Mouse (Mus musculus) lung, embryonic 15.5 days (tissue): ENCODE measurements at regions not wholly inside any gene's neighbourhood (a gene's known extent, or its start where the extent isn't known, plus 50 kb on each side); places are given as distances from the start of the nearest gene placed in this dataset.

ENCODE experiments used
- ATAC-seq: fragments of 200-750 bp; cut with Nextera tagmentation; 2 replicates; pipeline ENCODE4 v1.8.0; 2017; ENCODE audit warnings: moderate number of reproducible peaks, borderline replicate concordance; ENCODE audit not compliant: low FRiP score, low TSS enrichment; ENCODE audit errors: extremely low read depth
- H3K27ac ChIP-seq: fragments of 300-500 bp; sonication (generic); 2 replicates; pipeline ENCODE4 v1.5.1; 2015; ENCODE audit warnings: moderate library complexity, mild to moderate bottlenecking, inconsistent platforms
- H3K27me3 ChIP-seq: fragments of 300-500 bp; sonication (generic); 2 replicates; pipeline ENCODE4 v1.6.1; 2015; ENCODE audit warnings: inconsistent platforms
- H3K36me3 ChIP-seq: fragments of 300-500 bp; sonication (generic); 2 replicates; pipeline ENCODE4 v1.6.1; 2015; ENCODE audit warnings: inconsistent platforms
- H3K4me1 ChIP-seq: fragments of 300-500 bp; sonication (generic); 2 replicates; pipeline ENCODE4 v1.6.1; 2015; ENCODE audit warnings: inconsistent platforms
- H3K4me2 ChIP-seq: fragments of 300-500 bp; sonication (generic); 2 replicates; pipeline ENCODE4 v1.6.1; 2015; ENCODE audit warnings: inconsistent platforms, mild to moderate bottlenecking, moderate library complexity
- H3K4me3 ChIP-seq: fragments of 300-500 bp; sonication (generic); 2 replicates; pipeline ENCODE4 v1.5.1; 2015; ENCODE audit warnings: mild to moderate bottlenecking, inconsistent platforms
- H3K9ac ChIP-seq: fragments of 300-500 bp; sonication (generic); 2 replicates; pipeline ENCODE4 v1.6.1; 2015; ENCODE audit warnings: inconsistent platforms
- H3K9me3 ChIP-seq: fragments of 300-500 bp; sonication (generic); 2 replicates; pipeline ENCODE4 v1.6.1; 2016; ENCODE audit warnings: inconsistent platforms
- WGBS: fragments of 180-500 bp; shearing (Covaris S2); methylation state at CpG from one replicate; pipeline ENCODE4 v1.1.7; 2015; 5-methylcytosine and 5-hydroxymethylcytosine counted together

DNA sequence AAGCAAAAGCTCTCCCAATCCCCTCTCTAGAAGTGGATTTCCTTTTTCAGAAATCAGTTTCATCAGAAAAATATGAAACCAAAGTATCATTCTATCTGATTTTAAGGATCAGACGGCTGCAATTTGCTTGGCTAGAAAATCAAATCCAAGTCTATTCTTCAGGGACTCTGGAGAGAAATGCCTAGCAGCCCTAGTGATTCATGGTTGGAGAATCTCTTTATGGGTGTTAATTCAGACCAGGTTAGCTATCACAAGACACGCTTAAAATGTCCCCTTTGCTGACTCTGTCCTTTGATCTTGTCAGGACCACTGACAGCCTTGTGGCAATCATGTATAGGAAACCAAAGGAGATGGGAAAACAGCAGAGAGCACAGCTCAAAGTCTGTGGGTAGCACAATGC is 475.7 kb upstream of the Zfp462 start:
- Histone ChIP-seq H3K4me2 (no peak overlapping the region), H3K27ac (no peak overlapping the region), H3K36me3 (no peaks in the 10 kb centered on the region), H3K27me3 (no peaks in the 10 kb centered on the region), H3K9me3 (no peaks in the 10 kb centered on the region), H3K4me1 (peaks cover 11% of the 10 kb centered on the region), H3K9ac (no peak overlapping the region), H3K4me3 (no peak overlapping the region)
- 70% methylated on average over 2 of the region's 2 CpGs for WGBS
- ATAC-seq, result no peak

DNA sequence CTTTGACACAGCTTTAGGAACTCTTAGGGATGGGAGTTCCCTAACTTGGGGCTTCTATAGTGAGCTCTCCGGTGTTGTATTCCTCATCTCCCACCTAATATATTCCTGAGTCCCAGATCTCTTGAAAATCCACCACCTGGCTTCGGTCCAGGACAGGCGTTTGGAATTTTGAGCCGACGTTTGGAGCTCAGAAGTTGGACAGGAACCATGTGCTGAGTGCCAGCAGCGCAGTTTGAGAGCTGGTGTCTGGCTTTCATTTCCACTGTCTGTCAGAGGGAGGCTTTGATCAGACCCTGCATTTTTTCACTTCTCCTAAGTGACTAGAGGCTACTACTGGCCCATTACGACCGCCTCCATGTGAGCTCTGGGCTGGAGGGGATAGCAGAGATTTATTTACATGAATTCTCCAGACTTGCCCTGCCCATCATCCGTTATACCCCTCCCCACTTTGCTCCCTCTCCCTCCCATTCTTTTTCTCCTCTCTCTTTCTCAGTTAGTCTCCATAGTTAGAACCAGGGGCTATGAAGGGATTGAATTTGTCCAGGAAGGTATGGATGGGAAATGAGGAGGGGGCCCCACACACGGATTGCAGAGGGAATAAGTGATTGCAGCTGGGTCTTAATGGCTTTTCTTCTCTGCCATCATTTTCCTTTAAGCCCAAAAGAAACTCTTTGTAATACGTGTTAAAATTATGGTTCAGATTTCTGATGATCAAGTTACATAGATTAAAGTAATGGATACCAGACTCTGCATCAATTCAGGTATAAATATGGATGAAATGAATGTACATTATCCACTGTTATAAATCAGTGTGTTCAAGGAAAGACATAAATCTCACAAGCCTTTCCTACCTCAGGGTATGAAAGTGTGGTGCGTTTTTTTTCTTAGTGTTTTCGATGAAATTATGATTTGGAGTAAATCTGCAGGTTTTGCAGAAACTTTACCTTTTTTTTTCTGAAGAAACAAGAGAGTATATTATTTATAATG is 474.5 kb upstream of the Zfp462 start:
- H3K4me2 ChIP-seq, result peak overlapping the region; percentile 16

DNA sequence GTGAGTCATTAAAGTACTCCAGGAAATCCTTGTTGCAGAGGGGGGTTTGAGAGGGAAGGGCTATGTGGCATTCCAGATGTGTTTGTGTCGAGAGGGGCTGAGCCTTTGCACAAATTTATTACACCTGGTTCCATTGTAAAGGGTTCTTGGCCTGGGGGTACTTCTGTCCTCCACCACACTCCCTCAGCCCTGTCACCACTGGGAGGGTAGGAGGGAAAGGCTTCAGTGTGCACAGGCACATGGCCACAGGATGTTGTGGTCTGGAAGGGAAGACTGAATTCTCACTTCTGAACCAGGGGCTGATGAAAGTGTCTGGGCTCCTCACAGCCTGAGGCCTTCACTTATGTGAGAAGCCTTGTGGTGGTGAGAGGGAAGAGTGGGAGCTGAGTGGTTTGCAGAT is 473.8 kb upstream of the Zfp462 start:
- Histone ChIP-seq H3K36me3 (no peaks in the 10 kb centered on the region), H3K27ac (no peak overlapping the region), H3K9me3 (no peaks in the 10 kb centered on the region), H3K4me3 (no peak overlapping the region), H3K4me2 (no peak overlapping the region), H3K9ac (no peak overlapping the region), H3K4me1 (peaks cover 11% of the 10 kb centered on the region), H3K27me3 (no peaks in the 10 kb centered on the region)
- ATAC-seq, result peak; percentile 17; the same call in 1 of the 2 replicates
- 29% methylated on average over 1 of the region's 1 CpGs for WGBS

More for the DNA sequence above, 474.5 kb upstream of the Zfp462 start:
- H3K27me3 ChIP-seq, result no peaks in the 10 kb centered on the region
- no peaks in the 10 kb centered on the region for H3K9me3 ChIP-seq
- H3K27ac ChIP-seq, result peak overlapping the region; percentile 31; the same call in 1 of the 2 replicates
- peaks cover 11% of the 10 kb centered on the region for H3K4me1 ChIP-seq
- H3K9ac ChIP-seq, result no peak overlapping the region
- WGBS, result 28% methylated on average over 13 of the region's 13 CpGs
- no peak overlapping the region for H3K4me3 ChIP-seq
- ATAC-seq, result peak; percentile 95
- H3K36me3 ChIP-seq, result no peaks in the 10 kb centered on the region

DNA sequence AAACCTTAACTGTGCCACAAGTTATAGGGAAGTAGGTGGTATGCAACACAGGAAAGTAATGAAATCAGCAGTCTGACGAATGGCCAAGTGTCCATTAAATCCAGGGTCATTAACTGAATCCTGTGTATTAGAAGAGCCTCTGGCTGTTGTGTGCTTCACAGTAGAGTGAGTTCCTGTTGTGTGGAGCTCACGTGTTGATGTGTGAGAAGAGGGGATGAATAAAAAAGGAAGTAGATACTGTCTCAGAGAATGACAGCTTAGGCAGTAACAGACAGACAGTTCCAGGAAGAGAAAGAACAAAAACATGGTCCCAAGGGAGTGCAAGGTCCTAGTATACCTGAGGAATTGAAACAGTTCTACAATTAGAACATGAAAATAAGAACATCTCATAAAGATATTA is 463.1 kb upstream of the Zfp462 start:
- no peak overlapping the region for H3K4me2 ChIP-seq
- WGBS, result 76% methylated on average over 2 of the region's 2 CpGs
- H3K4me1 ChIP-seq, result no peaks in the 10 kb centered on the region

DNA sequence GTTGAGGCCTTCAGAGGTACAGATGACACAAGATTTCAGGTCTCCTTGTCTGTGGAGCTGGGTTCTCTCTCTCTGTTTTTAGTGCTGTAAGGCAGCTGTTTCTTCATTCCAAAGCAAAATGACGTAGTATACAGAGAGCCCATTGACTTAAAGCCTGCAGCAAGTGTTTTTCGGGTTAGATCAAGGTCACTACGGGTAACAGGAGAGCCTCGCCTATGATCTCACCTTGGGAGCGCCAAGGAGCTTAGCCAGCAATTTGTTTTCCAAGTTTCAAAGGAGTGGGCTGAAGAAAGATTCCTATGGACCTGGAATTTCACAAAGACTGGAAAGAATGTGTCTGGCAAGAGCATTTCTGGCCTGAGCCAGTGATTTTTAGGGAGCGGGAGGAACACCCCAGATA is 451.8 kb upstream of the Zfp462 start:
- ATAC-seq, result no peak
- Histone ChIP-seq H3K9me3 (no peaks in the 10 kb centered on the region), H3K4me1 (no peaks in the 10 kb centered on the region), H3K27me3 (no peaks in the 10 kb centered on the region), H3K27ac (no peak overlapping the region), H3K36me3 (no peaks in the 10 kb centered on the region), H3K9ac (no peak overlapping the region), H3K4me3 (no peak overlapping the region), H3K4me2 (no peak overlapping the region)
- WGBS, result 35% methylated on average over 6 of the region's 6 CpGs

More for the DNA sequence above, 463.1 kb upstream of the Zfp462 start:
- no peaks in the 10 kb centered on the region for H3K27me3 ChIP-seq
- H3K27ac ChIP-seq, result no peak overlapping the region
- H3K4me3 ChIP-seq, result no peak overlapping the region
- no peak overlapping the region for H3K9ac ChIP-seq
- H3K9me3 ChIP-seq, result no peaks in the 10 kb centered on the region
- ATAC-seq, result no peak
- no peaks in the 10 kb centered on the region for H3K36me3 ChIP-seq

DNA sequence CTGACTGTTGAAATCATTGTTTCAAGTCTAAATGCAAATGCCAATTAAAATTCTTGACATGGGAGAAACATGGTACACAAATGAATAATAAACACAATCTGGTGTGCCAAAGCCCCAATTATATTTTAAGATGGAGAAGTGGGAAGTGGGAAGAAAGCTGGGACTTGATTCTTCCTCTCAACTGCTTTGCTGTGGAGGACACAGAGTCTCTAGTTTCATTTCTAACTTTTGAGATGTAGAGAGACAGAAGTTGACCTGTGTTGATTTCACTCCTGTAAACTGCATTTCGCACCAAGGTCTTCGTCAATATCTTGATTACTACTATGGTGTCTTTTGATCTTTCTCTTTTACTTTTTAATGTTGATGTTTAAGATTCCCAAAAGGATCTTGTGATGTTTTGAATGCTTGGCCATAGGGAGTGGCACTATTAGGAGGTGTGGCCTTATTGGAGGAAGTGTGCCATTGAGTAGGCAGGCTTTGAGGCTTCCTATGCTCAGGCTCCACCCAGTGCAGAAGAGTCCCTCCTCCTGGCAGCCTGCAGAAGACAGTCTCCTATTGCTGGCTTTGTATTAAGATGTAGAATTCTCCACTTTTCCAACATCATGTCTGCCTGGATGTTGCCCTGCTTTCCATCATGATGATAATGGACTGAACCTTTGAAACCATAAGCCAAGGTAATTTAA is 447.4 kb upstream of the Zfp462 start:
- Histone ChIP-seq H3K9ac (no peak overlapping the region), H3K27ac (no peak overlapping the region), H3K4me2 (no peak overlapping the region), H3K36me3 (no peaks in the 10 kb centered on the region), H3K4me1 (no peaks in the 10 kb centered on the region), H3K9me3 (no peaks in the 10 kb centered on the region), H3K4me3 (no peak overlapping the region), H3K27me3 (no peaks in the 10 kb centered on the region)
- 93% methylated on average over 2 of the region's 2 CpGs for WGBS
- ATAC-seq, result no peak

DNA sequence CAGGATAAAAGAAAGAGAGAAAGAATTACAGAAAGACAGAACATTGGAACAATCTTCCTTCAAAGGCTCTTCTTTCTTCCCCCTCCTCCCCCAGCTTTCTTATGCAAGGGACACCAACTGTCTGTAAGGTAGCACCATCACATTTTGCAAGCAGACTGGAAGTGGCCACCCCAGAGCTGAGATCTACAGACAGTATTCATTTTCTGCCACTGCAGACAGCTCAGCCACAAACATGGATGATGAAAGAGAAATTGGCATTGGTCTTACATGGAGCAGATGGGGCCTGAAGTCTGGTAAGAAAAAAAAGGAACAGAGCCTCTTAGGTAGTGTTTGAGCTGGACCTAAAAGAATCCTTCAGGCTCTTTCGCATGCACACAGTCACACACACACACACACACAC is 428.9 kb upstream of the Zfp462 start:
- no peak overlapping the region for H3K27ac ChIP-seq
- 70% methylated on average over 1 of the region's 1 CpGs for WGBS
- no peaks in the 10 kb centered on the region for H3K27me3 ChIP-seq

DNA sequence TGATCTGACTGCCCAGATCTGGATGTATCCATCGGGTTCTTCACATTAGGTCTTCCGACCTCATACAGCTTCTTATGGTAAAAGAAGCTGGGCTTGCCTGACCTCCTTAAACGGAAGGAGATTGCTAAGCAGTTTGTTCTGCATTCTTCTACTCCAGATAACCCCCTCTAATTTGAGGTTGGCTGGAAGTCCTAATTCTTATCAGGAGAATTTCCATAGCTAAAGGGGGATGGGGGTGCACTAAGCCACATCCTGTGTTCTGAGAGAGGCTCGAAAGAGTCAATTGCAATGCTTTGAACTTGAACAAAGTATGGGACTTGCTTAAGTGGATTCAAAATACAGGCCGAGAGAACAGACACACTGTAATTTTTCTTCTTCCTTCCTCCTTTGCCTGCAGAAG is 421.6 kb upstream of the Zfp462 start:
- Histone ChIP-seq H3K4me1 (peaks cover 16% of the 10 kb centered on the region; the same call in 1 of the 2 replicates), H3K27ac (peak overlapping the region; percentile 52; the same call in 1 of the 2 replicates)
- peak; percentile 57; the same call in 1 of the 2 replicates for ATAC-seq

More for the DNA sequence above, 428.9 kb upstream of the Zfp462 start:
- no peak for ATAC-seq
- H3K36me3 ChIP-seq, result no peaks in the 10 kb centered on the region
- no peak overlapping the region for H3K9ac ChIP-seq
- H3K4me1 ChIP-seq, result no peaks in the 10 kb centered on the region
- H3K9me3 ChIP-seq, result no peaks in the 10 kb centered on the region
- H3K4me2 ChIP-seq, result no peak overlapping the region
- H3K4me3 ChIP-seq, result no peak overlapping the region

DNA sequence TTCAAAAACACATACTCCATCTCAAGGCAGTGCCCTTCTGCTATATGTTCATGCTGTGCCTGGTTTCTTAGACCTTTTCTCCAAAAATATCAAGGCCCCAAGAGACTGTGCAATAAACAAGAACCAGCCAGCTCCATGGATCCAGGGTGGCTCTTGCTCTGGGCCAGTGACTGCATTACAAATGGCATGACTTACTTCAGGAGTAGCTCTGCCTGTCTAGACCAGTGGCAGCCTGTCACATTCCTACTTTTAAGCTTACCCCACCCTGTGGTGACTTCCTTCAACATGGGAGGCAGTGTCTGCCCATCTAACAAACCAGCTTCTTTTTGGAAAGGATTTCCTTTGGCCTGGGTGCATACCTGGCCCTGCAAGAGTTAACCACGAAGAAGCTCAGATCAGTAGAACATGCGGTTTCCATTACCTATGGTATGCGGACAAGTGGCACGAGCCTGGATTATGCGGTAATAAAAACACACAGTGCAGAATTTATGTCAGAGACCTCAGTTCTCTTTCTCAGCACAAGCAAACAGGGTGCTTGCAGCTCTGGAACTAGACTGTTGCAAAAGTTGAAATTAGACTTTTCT is 418.8 kb upstream of the Zfp462 start:
- no peak overlapping the region for H3K9ac ChIP-seq
- 31% methylated on average over 5 of the region's 5 CpGs for WGBS
- H3K27me3 ChIP-seq, result no peaks in the 10 kb centered on the region
- H3K9me3 ChIP-seq, result no peaks in the 10 kb centered on the region
- H3K36me3 ChIP-seq, result no peaks in the 10 kb centered on the region
- ATAC-seq, result no peak
- no peak overlapping the region for H3K27ac ChIP-seq
- no peak overlapping the region for H3K4me2 ChIP-seq
- H3K4me3 ChIP-seq, result no peak overlapping the region
- peaks cover 16% of the 10 kb centered on the region; the same call in 1 of the 2 replicates for H3K4me1 ChIP-seq

More for the DNA sequence above, 421.6 kb upstream of the Zfp462 start:
- Histone ChIP-seq H3K27me3 (no peaks in the 10 kb centered on the region), H3K4me2 (no peak overlapping the region), H3K9me3 (no peaks in the 10 kb centered on the region), H3K36me3 (no peaks in the 10 kb centered on the region), H3K9ac (no peak overlapping the region), H3K4me3 (no peak overlapping the region)
- WGBS, result 32% methylated on average over 5 of the region's 5 CpGs

DNA sequence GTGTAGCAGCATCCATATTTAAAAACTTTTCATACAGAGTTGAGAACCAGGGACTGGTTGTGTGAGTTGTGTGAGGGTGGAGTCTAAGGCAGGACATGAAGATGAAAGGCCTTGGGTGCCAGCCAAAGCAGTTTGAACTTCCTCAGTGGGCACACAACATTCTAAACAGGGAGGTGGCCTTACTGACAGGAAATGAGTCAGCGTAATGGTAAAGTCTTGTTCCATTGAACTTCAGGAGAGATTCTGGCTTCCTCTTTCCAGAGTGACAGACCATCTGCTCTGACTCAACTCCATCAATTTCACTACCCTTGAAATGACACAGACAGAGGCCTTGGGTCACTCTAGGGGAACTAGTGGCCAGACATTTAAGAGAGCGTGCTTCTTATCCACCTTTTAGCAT is 417.2 kb upstream of the Zfp462 start:
- peaks cover 16% of the 10 kb centered on the region; the same call in 1 of the 2 replicates for H3K4me1 ChIP-seq
- H3K9me3 ChIP-seq, result no peaks in the 10 kb centered on the region
- peak; percentile 67; the same call in 1 of the 2 replicates for ATAC-seq
- no peak overlapping the region for H3K27ac ChIP-seq
- no peaks in the 10 kb centered on the region for H3K36me3 ChIP-seq
- H3K27me3 ChIP-seq, result no peaks in the 10 kb centered on the region
- no peak overlapping the region for H3K9ac ChIP-seq
- no peak overlapping the region for H3K4me3 ChIP-seq
- 55% methylated on average over 2 of the region's 2 CpGs for WGBS
- no peak overlapping the region for H3K4me2 ChIP-seq

DNA sequence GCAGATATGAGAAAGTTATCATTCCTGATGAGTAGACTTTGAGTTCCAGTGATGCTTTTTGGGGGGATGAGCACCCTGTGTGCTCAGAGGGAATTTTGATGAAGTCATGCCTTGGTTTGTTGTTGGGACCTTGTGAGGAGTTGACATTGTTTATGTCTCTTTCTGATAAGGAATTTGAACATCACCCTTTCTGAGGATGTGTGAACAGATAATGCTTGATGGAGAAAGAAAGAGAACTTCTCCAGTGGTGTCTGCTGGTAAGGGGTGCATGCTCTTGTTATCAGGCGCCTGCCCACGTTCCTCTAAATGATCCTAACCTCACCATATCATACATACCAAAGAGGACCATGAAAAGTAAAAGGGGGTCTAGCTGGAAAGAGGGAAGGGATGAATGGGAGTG is 413.1 kb upstream of the Zfp462 start:
- Histone ChIP-seq H3K4me2 (no peak overlapping the region), H3K9me3 (no peaks in the 10 kb centered on the region), H3K27me3 (no peaks in the 10 kb centered on the region), H3K27ac (no peak overlapping the region), H3K9ac (no peak overlapping the region), H3K4me1 (no peaks in the 10 kb centered on the region; the same call in 1 of the 2 replicates), H3K4me3 (no peak overlapping the region), H3K36me3 (no peaks in the 10 kb centered on the region)
- no peak for ATAC-seq
- 55% methylated on average over 2 of the region's 2 CpGs for WGBS
